Mouse (Mus musculus) heart, embryonic 16.5 days (tissue): ENCODE measurements around the gene Fip1l1. TPM values are rescaled to one million over a fixed set of nuclear protein-coding genes. Genes with fewer than 3 reads are reported as not detected.

Experiments used
- ATAC-seq: fragments of 200-750 bp; cut with Nextera tagmentation; replicated peaks from 2 replicates; pipeline ENCODE4 v1.8.0; 2017; ENCODE audit warnings: moderate number of reproducible peaks; ENCODE audit not compliant: insufficient read depth, low FRiP score; ENCODE audit errors: extremely low read depth
- H3K27ac ChIP-seq: fragments of 300-500 bp; sonication (generic); 2 replicates; pipeline ENCODE4 v1.5.1; 2014; ENCODE audit warnings: mild to moderate bottlenecking, low read length, control low read depth, moderate library complexity
- H3K27me3 ChIP-seq: fragments of 300-500 bp; sonication (generic); 2 replicates; pipeline ENCODE4 v1.6.1; 2014; ENCODE audit warnings: low read length, mixed read lengths; ENCODE audit not compliant: control insufficient read depth, insufficient read depth
- H3K36me3 ChIP-seq: fragments of 300-500 bp; sonication (generic); 2 replicates; pipeline ENCODE4 v1.6.1; 2014; ENCODE audit not compliant: control insufficient read depth, insufficient read depth
- H3K4me1 ChIP-seq: fragments of 300-500 bp; sonication (generic); 2 replicates; pipeline ENCODE4 v1.6.1; 2014; ENCODE audit warnings: low read length, mixed read lengths; ENCODE audit not compliant: control insufficient read depth, insufficient read depth
- H3K4me2 ChIP-seq: fragments of 300-500 bp; sonication (generic); 2 replicates; pipeline ENCODE4 v1.6.1; 2014; ENCODE audit warnings: low read depth, mild to moderate bottlenecking, control low read depth, low read length
- H3K4me3 ChIP-seq: fragments of 300-500 bp; sonication (generic); 2 replicates; pipeline ENCODE4 v1.5.1; 2014; ENCODE audit warnings: mild to moderate bottlenecking, control low read depth, low read length
- H3K9ac ChIP-seq: fragments of 300-500 bp; sonication (generic); 2 replicates; pipeline ENCODE4 v1.6.1; 2014; ENCODE audit warnings: low read length, control low read depth
- H3K9me3 ChIP-seq: fragments of 300-500 bp; sonication (generic); replicated peaks from 2 replicates; pipeline ENCODE4 v1.6.1; 2016; ENCODE audit warnings: low read length; ENCODE audit not compliant: control insufficient read depth
- WGBS: fragments of 180-500 bp; shearing (Covaris S2); extraction: QIAGEN DNeasy Blood & Tissue Kit; methylation state at CpG from one replicate; pipeline ENCODE4 v1.1.7; 2014; 5-methylcytosine and 5-hydroxymethylcytosine counted together
- polyA plus RNA-seq: library from polyadenylated mRNA; unstranded; fragments of >200 nt; fragmentation: Nextera tagmentation; extraction: Ambion mirVana; gene quantifications from 2 replicates; pipeline ENCODE4 v1.2.1, GENCODE M21; 2015

Gene Fip1l1
- polyA plus RNA-seq, 1 experiment from 2014 or later, result 60.7 TPM

DNA sequence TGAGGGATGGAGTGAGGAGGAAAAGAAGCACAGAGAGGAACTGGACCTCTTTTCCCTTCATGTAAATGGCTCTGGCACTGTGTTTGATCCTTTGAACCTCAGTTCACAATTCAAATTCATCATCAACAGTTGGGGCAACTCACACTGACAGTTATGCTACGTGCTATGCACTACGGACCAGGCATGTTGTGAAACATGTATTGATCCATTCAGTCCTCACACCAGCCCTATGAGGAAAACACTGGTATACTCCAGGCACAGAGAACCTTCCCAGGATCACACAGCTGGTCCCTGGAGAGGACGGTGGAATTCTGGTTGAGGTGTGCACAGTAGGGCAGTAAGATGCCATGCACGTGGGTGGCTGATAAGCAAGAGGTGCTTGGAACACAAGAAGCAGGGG lies 105.3 kb downstream of the Fip1l1 start:
- H3K4me1 ChIP-seq, result peaks cover 2% of the 10 kb centered on the region; the same call in 1 of the 2 replicates
- H3K4me3 ChIP-seq, result no peak overlapping the region
- H3K36me3 ChIP-seq, result no peaks in the 10 kb centered on the region
- H3K27me3 ChIP-seq, result peaks cover 3% of the 10 kb centered on the region; the same call in 1 of the 2 replicates
- 77% methylated on average over 4 of the region's 4 CpGs for WGBS
- no peaks in the 10 kb centered on the region for H3K9me3 ChIP-seq
- H3K4me2 ChIP-seq, result no peak overlapping the region
- no peak overlapping the region for H3K9ac ChIP-seq
- no peak overlapping the region for H3K27ac ChIP-seq
- no peak for ATAC-seq

DNA sequence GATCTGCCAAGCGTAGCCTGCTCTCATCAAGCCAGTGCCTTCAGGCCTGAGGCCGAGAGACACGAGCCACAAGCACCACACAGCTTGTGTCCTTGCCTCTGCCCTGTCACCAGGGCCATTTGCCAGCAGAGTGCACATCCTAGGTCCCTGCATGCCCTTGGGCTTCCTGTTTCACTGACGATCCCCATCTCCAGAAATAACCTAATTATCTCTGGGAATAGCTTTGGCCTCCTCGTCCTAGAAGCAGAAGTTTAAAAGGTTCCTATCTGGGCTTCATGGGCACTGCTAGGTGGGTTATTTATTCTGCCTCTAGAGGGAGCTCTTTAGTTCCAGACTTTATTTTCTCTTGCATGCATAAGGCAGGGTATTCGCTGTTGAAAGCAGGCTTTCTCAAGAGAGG lies 105.8 kb downstream of the Fip1l1 start:
- Histone ChIP-seq H3K4me3 (no peak overlapping the region), H3K27ac (no peak overlapping the region), H3K9ac (no peak overlapping the region), H3K36me3 (no peaks in the 10 kb centered on the region), H3K4me1 (peaks cover 2% of the 10 kb centered on the region; the same call in 1 of the 2 replicates), H3K4me2 (no peak overlapping the region), H3K9me3 (no peaks in the 10 kb centered on the region), H3K27me3 (peaks cover 3% of the 10 kb centered on the region; the same call in 1 of the 2 replicates)
- 27% methylated on average over 6 of the region's 6 CpGs for WGBS
- peak; percentile 78 for ATAC-seq

- Histone ChIP-seq H3K9me3 (no peaks in the 10 kb centered on the region), H3K4me1 (peaks cover 2% of the 10 kb centered on the region; the same call in 1 of the 2 replicates), H3K9ac (no peak overlapping the region), H3K27ac (no peak overlapping the region), H3K4me2 (no peak overlapping the region), H3K36me3 (no peaks in the 10 kb centered on the region), H3K4me3 (no peak overlapping the region), H3K27me3 (peaks cover 3% of the 10 kb centered on the region; the same call in 1 of the 2 replicates)
- ATAC-seq, result no peak
- WGBS, result 71% methylated on average over 2 of the region's 2 CpGs
Measured at GRCm38 (mm10) chr5:74642291-74642690, 107.0 kb downstream of the Fip1l1 start.

DNA sequence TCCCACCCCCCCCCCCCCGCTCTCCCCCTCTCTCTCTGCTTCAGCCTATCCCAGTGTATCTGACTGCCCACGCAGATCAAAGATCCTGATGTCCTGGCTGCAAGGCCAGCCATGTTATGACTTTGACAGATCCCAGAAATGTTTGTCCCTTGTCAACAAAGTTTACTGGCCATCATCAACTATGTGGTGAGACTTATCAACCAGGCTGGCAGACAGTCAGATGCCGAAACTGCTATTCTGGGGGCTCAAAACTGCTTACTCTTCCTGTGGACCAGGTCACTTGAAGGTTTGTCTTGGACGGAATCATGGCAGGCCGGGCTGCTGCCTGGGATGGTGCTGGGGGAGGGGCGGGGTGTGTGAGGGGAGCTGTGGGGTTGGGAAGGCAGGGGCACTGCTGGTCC lies 112.3 kb downstream of the Fip1l1 start:
- ATAC-seq, result no peak
- H3K4me1 ChIP-seq, result peaks cover 10% of the 10 kb centered on the region; the same call in 1 of the 2 replicates
- H3K9ac ChIP-seq, result no peak overlapping the region
- no peaks in the 10 kb centered on the region for H3K9me3 ChIP-seq
- no peak overlapping the region for H3K4me2 ChIP-seq
- H3K27ac ChIP-seq, result no peak overlapping the region
- H3K4me3 ChIP-seq, result no peak overlapping the region
- no peaks in the 10 kb centered on the region for H3K36me3 ChIP-seq
- 18% methylated on average over 5 of the region's 6 CpGs for WGBS
- H3K27me3 ChIP-seq, result no peaks in the 10 kb centered on the region

DNA sequence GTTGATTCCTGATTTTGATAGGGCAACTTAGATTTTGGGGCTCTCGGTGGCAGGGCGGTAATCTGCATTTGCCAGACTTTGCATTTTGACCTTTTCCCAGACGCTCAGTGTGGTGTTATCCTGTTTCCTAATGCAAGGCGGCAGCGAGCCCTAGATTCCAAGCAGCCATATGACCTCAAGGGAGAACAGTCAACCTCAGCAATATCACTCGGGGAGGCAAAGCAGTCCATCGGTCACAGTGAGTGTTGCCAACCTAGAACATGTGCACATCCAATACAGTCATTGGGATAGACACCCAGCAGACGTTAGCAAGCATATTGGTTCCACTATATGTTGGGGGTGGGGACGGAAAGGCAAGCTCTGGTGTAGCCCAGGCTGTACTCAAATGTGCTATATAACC lies 113.0 kb downstream of the Fip1l1 start:
- Histone ChIP-seq H3K4me2 (no peak overlapping the region), H3K4me3 (no peak overlapping the region), H3K27ac (no peak overlapping the region), H3K36me3 (no peaks in the 10 kb centered on the region), H3K4me1 (peaks cover 10% of the 10 kb centered on the region; the same call in 1 of the 2 replicates), H3K9ac (no peak overlapping the region), H3K9me3 (no peaks in the 10 kb centered on the region), H3K27me3 (no peaks in the 10 kb centered on the region)
- WGBS, result 64% methylated on average over 9 of the region's 9 CpGs
- no peak for ATAC-seq

Other genes starting within 250 kb of the Fip1l1 start
- gene Scfd2, start 3.7 kb upstream of the Fip1l1 start, polyA plus RNA-seq, result 14.1 and 15.0 TPM in 2 replicates
- 0.67 and 1.2 TPM in 2 replicates for gene Lnx1, start 167.5 kb downstream of the Fip1l1 start, polyA plus RNA-seq